Mouse (Mus musculus): ENCODE measurements around the gene Nop53. TPM values are rescaled to one million over a fixed set of nuclear protein-coding genes. Genes with fewer than 3 reads are reported as not detected.
"Not testable (repeated sequence)": the region's sequence is repeated elsewhere in the genome, so short reads cannot be mapped to it uniquely, and the experiment has no call there.

Gene Nop53
- polyA plus RNA-seq, 1 experiment, result 98.1 TPM

DNA sequence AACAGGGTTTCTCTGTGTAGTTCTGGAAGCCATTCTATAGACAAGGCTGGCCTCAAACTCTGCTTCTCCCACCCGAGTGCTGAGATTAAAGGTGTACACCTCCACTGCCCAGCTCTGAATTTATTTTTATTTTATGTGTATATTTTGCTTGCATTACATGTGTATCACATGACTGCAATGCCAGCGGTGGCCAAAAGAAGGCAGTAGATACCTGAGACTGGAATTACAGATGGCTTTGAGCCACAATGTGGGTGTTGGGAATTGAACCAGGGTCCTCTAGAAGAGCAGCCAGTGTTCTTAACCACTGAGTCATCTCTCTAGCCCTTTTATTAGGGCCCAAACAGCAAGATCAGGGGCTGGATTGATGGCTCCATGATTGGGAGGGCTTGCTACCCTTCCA is 15.3 kb downstream of the Nop53 start:
- TF ChIP-seq CTCF (IDR thresholded peaks at IDR 0.05; ENCODE audit: borderline replicate concordance, insufficient read depth, low read length), result no peak
- no peak for TF ChIP-seq POLR2A (IDR thresholded peaks at IDR 0.05; ENCODE audit: low read depth, low read length)
- no peaks in the 10 kb centered on the region for H3K4me1 ChIP-seq (ENCODE audit: control insufficient read depth, insufficient read depth, low read length)
- H3K27ac ChIP-seq (ENCODE audit: insufficient read depth, low read length), result no peak overlapping the region
- no peak overlapping the region for H3K4me3 ChIP-seq (ENCODE audit: insufficient read depth, low read length)

DNA sequence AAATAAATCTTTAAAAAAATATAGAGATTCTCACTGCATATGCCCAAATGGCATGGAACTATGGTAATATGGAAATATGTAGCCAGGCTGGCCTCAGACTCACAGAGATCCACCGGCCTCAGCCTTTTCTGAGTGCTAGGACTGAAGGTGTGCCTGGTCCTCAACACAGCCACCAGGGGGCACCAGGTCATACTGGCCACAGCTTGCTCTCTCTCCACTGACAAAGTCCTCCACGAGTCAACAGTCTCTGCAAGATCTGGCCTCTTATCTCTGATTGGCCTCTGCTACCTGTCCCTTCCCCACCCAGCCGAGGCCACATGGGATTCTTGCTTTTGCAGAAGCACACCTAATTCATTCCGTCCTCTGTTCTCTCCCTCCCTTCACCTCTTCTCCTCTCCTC is 16.0 kb downstream of the Nop53 start:
- Histone ChIP-seq H3K27ac (ENCODE audit: insufficient read depth, low read length) (no peak overlapping the region), H3K4me1 (ENCODE audit: control insufficient read depth, insufficient read depth, low read length) (no peaks in the 10 kb centered on the region)

DNA sequence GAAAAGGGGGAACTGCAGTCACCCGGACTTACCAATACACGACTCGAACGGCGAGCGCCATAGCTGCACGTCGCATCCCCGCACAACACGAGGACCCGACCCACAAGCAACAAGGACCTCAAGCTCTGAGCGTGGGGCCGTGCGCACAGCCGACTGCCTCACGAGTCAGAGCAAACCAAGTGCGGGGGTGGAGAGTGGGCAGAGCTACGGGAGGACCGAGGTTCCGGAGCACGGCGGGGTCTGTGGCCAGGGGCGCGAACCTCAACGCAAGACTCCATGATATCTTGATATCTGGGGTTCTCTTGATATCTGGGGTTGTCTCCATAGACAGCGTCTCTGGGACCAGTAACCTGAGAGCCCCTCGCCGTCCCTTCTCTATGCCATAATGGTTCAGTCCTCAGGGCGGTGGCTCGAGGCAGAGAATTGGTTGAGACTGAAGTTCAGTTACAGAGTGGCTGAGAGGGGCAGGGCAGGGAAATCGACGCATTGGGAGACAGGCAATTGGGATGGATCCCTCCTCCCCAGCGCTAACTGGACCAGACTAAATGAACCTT is 23.6 kb downstream of the Nop53 start, which contains the start of gene Selenow:
Selenow (minus strand) TSS at position 183 of the 554 bp plus-strand sequence.
- Histone ChIP-seq H3K4me3 (ENCODE audit: insufficient read depth, low read length) (peak within 1 kb of the TSS; percentile 73), H3K27ac (ENCODE audit: insufficient read depth, low read length) (peak within 1 kb of the TSS; percentile 45), H3K4me1 (ENCODE audit: control insufficient read depth, insufficient read depth, low read length) (peaks cover 3% of the 10 kb centered on the region)
- TF ChIP-seq POLR2A (IDR thresholded peaks at IDR 0.05; ENCODE audit: low read depth, low read length) (peak; percentile 99), CTCF (IDR thresholded peaks at IDR 0.05; ENCODE audit: borderline replicate concordance, insufficient read depth, low read length) (no peak)

More for the DNA sequence above, 16.0 kb downstream of the Nop53 start:
- TF ChIP-seq POLR2A (IDR thresholded peaks at IDR 0.05; ENCODE audit: low read depth, low read length), result no peak
- TF ChIP-seq CTCF (IDR thresholded peaks at IDR 0.05; ENCODE audit: borderline replicate concordance, insufficient read depth, low read length), result peak; percentile 88
- H3K4me3 ChIP-seq (ENCODE audit: insufficient read depth, low read length), result no peak overlapping the region

- TF ChIP-seq POLR2A (IDR thresholded peaks at IDR 0.05; ENCODE audit: low read depth, low read length) (no peak), CTCF (IDR thresholded peaks at IDR 0.05; ENCODE audit: borderline replicate concordance, insufficient read depth, low read length) (no peak)
- peak overlapping the region; percentile 45 for H3K27ac ChIP-seq (ENCODE audit: insufficient read depth, low read length)
- H3K4me1 ChIP-seq (ENCODE audit: control insufficient read depth, insufficient read depth, low read length), result peaks cover 3% of the 10 kb centered on the region
- peak overlapping the region; percentile 73 for H3K4me3 ChIP-seq (ENCODE audit: insufficient read depth, low read length)
Observed at GRCm38 (mm10) chr7:15921796-15922195, 24.1 kb downstream of the Nop53 start.

DNA sequence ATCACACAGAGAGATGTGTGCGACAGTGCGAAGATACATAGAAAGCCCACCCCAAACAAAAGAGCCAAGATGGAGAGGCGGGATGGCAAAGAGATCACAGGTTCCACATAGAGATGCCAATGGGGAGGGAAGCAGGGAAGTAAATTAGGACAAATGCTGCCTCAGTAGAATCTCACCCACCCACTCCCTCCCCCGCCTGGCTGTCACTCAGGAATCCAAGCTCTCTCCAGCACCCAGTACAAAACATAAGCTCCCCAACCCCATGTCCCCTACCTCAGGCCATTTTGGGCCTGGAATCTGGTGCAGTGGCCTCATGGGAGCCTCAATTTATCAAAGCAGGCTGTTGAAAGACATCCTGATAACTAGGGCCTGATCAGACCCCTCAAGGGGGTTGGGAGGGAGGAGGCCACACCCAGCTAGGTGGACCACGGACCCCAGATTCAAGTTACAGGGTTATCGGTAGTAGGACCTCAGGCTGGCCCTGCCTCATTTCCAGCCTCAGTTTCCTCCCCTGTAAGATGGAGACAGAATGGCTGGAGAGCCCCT is 25.2 kb downstream of the Nop53 start:
- peak overlapping the region; percentile 73 for H3K4me3 ChIP-seq (ENCODE audit: insufficient read depth, low read length)
- no peak overlapping the region for H3K27ac ChIP-seq (ENCODE audit: insufficient read depth, low read length)
- TF ChIP-seq POLR2A (IDR thresholded peaks at IDR 0.05; ENCODE audit: low read depth, low read length) (no peak), CTCF (IDR thresholded peaks at IDR 0.05; ENCODE audit: borderline replicate concordance, insufficient read depth, low read length) (no peak)
- peaks cover 3% of the 10 kb centered on the region for H3K4me1 ChIP-seq (ENCODE audit: control insufficient read depth, insufficient read depth, low read length)

- Histone ChIP-seq H3K27ac (ENCODE audit: insufficient read depth, low read length) (no peak overlapping the region), H3K4me1 (ENCODE audit: control insufficient read depth, insufficient read depth, low read length) (peaks cover 3% of the 10 kb centered on the region), H3K4me3 (ENCODE audit: insufficient read depth, low read length) (peak overlapping the region; percentile 73; the same call in 1 of the 2 replicates)
- TF ChIP-seq POLR2A (IDR thresholded peaks at IDR 0.05; ENCODE audit: low read depth, low read length) (no peak), CTCF (IDR thresholded peaks at IDR 0.05; ENCODE audit: borderline replicate concordance, insufficient read depth, low read length) (no peak)
Observed at GRCm38 (mm10) chr7:15919947-15920346, 25.9 kb downstream of the Nop53 start.

DNA sequence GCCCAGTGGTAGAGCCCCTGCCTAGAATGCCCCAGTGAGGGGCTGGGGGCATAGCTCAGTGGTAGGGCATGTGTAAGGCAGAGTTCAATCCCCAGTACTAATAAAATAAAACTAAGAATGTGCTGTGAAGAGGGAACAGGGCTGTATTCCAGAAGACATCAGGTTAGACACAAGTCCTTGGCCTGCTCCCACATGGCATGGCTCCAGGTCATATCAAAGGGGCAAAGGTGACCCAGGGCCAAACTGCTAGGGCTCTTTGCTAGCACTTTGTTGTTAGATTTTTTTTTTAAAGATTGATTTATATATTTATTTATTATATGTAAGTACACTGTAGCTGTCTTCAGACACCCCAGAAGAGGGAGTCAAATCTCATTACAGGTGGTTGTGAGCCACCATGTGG is 27.5 kb downstream of the Nop53 start:
- no peak overlapping the region for H3K4me3 ChIP-seq (ENCODE audit: insufficient read depth, low read length)
- TF ChIP-seq CTCF (IDR thresholded peaks at IDR 0.05; ENCODE audit: borderline replicate concordance, insufficient read depth, low read length) (no peak), POLR2A (IDR thresholded peaks at IDR 0.05; ENCODE audit: low read depth, low read length) (no peak)
- no peak overlapping the region for H3K27ac ChIP-seq (ENCODE audit: insufficient read depth, low read length)
- peaks cover 3% of the 10 kb centered on the region for H3K4me1 ChIP-seq (ENCODE audit: control insufficient read depth, insufficient read depth, low read length)

- no peak overlapping the region for H3K4me3 ChIP-seq (ENCODE audit: insufficient read depth, low read length)
- no peak for TF ChIP-seq POLR2A (IDR thresholded peaks at IDR 0.05; ENCODE audit: low read depth, low read length)
- TF ChIP-seq CTCF (IDR thresholded peaks at IDR 0.05; ENCODE audit: borderline replicate concordance, insufficient read depth, low read length), result no peak
- peaks cover 3% of the 10 kb centered on the region for H3K4me1 ChIP-seq (ENCODE audit: control insufficient read depth, insufficient read depth, low read length)
- H3K27ac ChIP-seq (ENCODE audit: insufficient read depth, low read length), result no peak overlapping the region
Observed at GRCm38 (mm10) chr7:15916996-15917395, 28.9 kb downstream of the Nop53 start.

GRCm38 (mm10) chr7:15916134-15916723 is 29.6 kb downstream of the Nop53 start:
- Histone ChIP-seq H3K27ac (ENCODE audit: insufficient read depth, low read length) (no peak overlapping the region), H3K4me3 (ENCODE audit: insufficient read depth, low read length) (no peak overlapping the region), H3K4me1 (ENCODE audit: control insufficient read depth, insufficient read depth, low read length) (peaks cover 3% of the 10 kb centered on the region)
- no peak for TF ChIP-seq POLR2A (IDR thresholded peaks at IDR 0.05; ENCODE audit: low read depth, low read length)
- TF ChIP-seq CTCF (IDR thresholded peaks at IDR 0.05; ENCODE audit: borderline replicate concordance, insufficient read depth, low read length), result no peak

DNA sequence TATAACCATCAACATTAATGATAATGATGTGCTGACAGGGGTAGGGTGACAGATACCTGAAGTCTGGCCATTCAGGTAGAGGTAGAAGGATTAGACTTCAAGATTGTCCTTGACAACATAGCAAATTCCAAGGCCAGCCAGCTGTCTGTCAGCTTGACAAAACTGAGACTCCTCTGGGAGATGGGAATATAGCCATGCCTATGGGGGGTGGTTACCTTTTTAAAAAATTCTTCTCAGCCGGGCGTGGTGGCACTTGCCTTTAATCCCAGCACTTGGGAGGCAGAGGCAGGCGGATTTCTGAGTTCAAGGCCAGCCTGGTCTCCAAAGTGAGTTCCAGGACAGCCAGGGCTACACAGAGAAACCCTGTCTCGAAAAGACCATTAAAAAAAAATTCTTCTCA is 30.2 kb downstream of the Nop53 start:
- not testable (repeated sequence) for H3K4me3 ChIP-seq (ENCODE audit: insufficient read depth, low read length); H3K4me1 ChIP-seq (ENCODE audit: control insufficient read depth, insufficient read depth, low read length); H3K27ac ChIP-seq (ENCODE audit: insufficient read depth, low read length)
